Mouse (Mus musculus) retina, postnatal 7 days (tissue): ENCODE measurements around the gene Rad51d.
A peak's percentile ranks its signal among the peaks of the same experiment; 100 is the strongest.
"Not testable (repeated sequence)": the region's sequence is repeated elsewhere in the genome, so short reads cannot be mapped to it uniquely, and the experiment has no call there.

Experiments
- DNase-seq: peaks from one replicate; pipeline ENCODE4 v3.0.0-alpha.2; 2012; ENCODE audit warnings: low read depth, low spot score

Gene Rad51d

GRCm38 (mm10) chr11:82890342-82890762 is at the start of gene Rad51d:
Rad51d (minus strand) TSS chr11:82890614.
- DNase-seq: peak; percentile 93

DNA sequence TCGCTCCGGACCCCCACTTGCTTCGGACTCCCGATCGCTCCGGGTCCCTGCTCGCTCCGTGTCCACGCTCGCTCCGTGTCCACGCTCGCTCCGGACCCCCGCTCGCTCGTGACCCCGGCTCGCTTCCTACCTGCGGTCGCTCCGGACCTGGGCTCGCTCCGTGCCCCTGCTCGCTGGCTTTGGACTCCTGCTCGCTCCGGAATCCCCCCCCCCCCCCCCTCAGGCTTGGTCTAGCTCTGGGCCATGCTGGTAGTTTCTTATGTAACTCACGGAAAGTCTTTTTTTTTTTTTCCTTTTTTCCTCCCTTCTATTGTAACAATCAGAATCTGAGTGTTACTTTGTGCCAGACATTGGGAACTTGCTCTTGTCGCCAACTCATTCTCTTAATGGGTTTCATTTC is 42.8 kb upstream of the Rad51d start:
- DNase-seq: no peak

GRCm38 (mm10) chr11:82931671-82932450 is 41.4 kb upstream of the Rad51d start:
- not testable (repeated sequence) for DNase-seq

- DNase-seq: not testable (repeated sequence)
Measured at GRCm38 (mm10) chr11:82931161-82931560, 40.7 kb upstream of the Rad51d start.

GRCm38 (mm10) chr11:82930391-82930955 is 40.1 kb upstream of the Rad51d start:
- DNase-seq: not testable (repeated sequence)

DNA sequence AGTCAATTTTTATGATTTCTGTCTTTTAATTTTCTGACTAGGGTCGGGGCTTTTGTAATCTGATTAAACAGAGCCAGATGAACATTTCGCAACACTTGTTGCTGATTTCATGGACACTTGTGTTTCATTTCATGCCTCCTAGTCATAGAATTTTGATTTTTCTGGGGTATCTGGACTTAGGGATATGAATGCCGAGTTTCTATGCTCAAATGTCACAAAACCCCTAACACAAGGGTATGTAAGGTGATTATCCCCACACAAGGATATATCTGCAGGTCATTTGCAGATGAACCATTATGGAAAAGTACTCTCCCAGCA is 39.2 kb upstream of the Rad51d start:
- no peak for DNase-seq

- DNase-seq: no peak
Measured at GRCm38 (mm10) chr11:82928897-82929632, 38.7 kb upstream of the Rad51d start.

DNA sequence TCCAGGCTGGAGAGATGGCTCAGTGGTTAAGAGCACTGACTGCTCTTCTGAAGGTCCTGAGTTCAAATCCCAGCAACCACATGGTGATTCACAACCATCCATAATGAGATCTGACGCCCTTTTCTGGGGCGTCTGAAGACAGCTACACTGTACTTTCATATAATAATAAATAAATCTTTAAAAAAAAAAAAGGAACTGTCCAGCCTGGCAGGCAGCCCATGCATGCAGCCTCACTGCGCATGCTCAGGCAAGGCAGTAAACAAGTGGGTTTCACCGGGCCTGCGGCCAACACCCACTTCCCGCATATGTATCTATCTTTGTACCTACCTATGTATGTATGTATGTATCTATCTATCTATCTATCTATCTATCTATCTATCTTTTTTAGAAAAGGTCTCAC is 33.5 kb upstream of the Rad51d start:
- DNase-seq: not testable (repeated sequence)

DNA sequence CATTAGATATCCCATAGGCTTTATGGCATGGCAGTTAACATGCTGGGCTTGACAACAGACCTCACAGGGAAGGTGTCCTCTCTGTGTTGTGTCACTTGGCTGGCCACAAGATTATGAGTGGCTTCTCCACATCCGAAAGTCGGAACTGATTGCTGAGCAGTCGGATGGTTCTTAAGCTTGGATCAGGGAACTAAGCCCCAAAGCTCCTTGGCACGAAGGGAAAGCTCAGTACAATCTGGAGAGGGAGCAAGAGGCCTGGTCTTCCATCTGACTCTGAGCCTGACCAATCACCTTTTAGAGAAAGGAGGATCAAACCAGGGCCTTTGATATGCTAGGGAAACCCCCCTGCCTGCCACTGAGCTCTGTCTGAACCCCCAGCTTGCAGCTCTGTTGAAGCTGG is 31.3 kb upstream of the Rad51d start:
- DNase-seq: peak; percentile 65

GRCm38 (mm10) chr11:82920768-82921167 is 30.4 kb upstream of the Rad51d start:
- DNase-seq: no peak

- DNase-seq: peak; percentile 73
Measured at GRCm38 (mm10) chr11:82914711-82915352, 24.4 kb upstream of the Rad51d start.

- no peak for DNase-seq
Measured at GRCm38 (mm10) chr11:82910679-82911389, 20.4 kb upstream of the Rad51d start.

GRCm38 (mm10) chr11:82910250-82910649 is 19.8 kb upstream of the Rad51d start, which contains the start of gene Unc45b:
Unc45b (plus strand) TSS chr11:82910550.
- DNase-seq: no peak

GRCm38 (mm10) chr11:82908608-82908989 is 18.2 kb upstream of the Rad51d start:
- DNase-seq: no peak

GRCm38 (mm10) chr11:82907651-82908607 is 17.5 kb upstream of the Rad51d start, which contains the start of gene Nle1:
Nle1 (minus strand) TSS chr11:82908411.
- peak; percentile 82 for DNase-seq

DNA sequence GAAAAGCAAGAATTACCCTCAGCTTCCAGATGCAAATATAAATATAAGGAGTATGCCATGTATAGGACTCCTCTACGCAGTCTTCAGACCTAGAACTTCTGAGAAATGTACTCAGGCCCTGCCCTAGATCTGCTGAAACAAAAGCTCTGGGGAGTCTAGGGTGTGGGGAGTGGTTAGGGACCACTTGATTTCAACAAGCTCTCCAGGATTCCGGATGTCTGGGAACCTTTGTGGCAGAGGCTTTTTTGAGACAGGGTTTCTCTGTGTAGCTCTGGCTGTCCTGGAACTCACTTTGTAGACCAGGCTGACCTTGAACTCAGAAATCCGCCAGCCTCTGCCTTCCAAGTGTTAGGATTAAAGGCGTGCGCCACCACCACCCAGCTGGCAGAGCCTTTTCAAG is 15.4 kb upstream of the Rad51d start:
- DNase-seq: no peak

GRCm38 (mm10) chr11:82904952-82905351 is 14.5 kb upstream of the Rad51d start:
- DNase-seq: no peak

GRCm38 (mm10) chr11:82901606-82902310 is 11.3 kb upstream of the Rad51d start:
- no peak for DNase-seq

GRCm38 (mm10) chr11:82899720-82900119 is 9.3 kb upstream of the Rad51d start:
- DNase-seq: no peak

DNA sequence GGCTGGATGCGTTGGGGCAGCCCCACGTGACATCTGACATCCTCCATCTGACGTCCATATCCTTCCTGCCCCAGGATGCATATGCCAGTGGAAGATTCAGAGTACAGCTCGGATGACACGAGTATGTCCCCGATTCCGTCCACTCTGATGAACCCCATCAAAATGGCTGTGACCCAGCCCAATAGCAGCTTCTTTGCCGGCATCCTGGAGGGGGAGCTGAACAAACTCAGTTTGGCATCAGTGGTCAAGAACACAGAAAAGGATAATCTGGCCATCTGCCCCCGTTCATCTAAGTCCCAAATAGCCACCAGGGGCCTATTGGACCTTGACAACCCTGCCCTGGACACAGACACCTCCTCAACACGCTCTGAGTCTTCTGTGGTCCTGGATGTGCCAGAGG is 7.1 kb upstream of the Rad51d start:
- no peak for DNase-seq
